Mouse (Mus musculus): ENCODE data around the gene Mindy1.

GRCm38 (mm10) chr3:95281216-95282126, at the start of gene Mindy1, which contains the start of gene Prune1:
- no peak for TF ChIP-seq CTCF (IDR thresholded peaks at IDR 0.05; ENCODE audit: low read depth, low read length)
- TF ChIP-seq POLR2A (IDR thresholded peaks at IDR 0.05; ENCODE audit: insufficient read depth, low read length): no peak

All from ES-Bruce4 (cell line).